Mouse (Mus musculus): Measurements from ENCODE around the gene Igf1r. TPM values are rescaled to one million over a fixed set of nuclear protein-coding genes. Genes with fewer than 3 reads are reported as not detected.

Igf1r gene
- total and polyA plus RNA-seq, 2 experiments from 2014 or later, result 12.1 to 40.3 TPM

DNA sequence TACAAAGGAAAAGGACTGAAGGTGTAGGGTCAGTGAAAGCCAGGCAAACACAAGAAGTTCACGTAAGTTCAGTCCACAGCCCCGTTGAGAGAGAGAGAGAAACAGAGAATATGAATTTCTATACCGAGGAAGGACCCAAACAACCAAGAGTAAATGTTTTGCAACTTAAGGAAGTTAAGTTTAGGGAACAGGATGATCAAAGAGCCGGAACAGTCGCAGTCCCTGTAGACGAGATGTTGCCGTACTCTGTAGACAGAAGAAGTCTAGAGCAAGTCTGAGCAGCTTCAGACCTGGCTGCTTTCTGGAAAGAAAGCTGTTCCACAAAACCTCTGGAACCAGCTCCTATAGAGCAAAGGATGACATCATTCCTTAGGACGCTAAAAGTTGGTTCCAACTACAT lies 160.0 kb downstream of the Igf1r start:
- 86% methylated on average over 8 of the region's 8 CpGs for WGBS
- no peak for TF ChIP-seq CTCF (IDR thresholded peaks at IDR 0.05)
- Histone ChIP-seq H3K4me1 (ENCODE audit: insufficient read depth, low read length) (no peaks in the 10 kb centered on the region), H3K4me2 (ENCODE audit: low read depth, low read length, poor library complexity, severe bottlenecking) (no peak overlapping the region), H3K27ac (ENCODE audit: low read depth, low read length) (no peak overlapping the region), H3K9me3 (ENCODE audit: low read length) (no peaks in the 10 kb centered on the region), H3K36me3 (ENCODE audit: insufficient read depth, low read length) (peaks cover 3% of the 10 kb centered on the region; the same call in 1 of the 2 replicates), H3K4me3 (ENCODE audit: low read depth, low read length) (no peak overlapping the region), H3K9ac (replicated peaks; ENCODE audit: low read length, poor library complexity, severe bottlenecking) (no peak overlapping the region), H3K27me3 (ENCODE audit: insufficient read depth, low read length) (no peaks in the 10 kb centered on the region)
- DNase-seq (ENCODE audit: low spot score) (no peak), ATAC-seq (ENCODE audit: low FRiP score) (no peak)

DNA sequence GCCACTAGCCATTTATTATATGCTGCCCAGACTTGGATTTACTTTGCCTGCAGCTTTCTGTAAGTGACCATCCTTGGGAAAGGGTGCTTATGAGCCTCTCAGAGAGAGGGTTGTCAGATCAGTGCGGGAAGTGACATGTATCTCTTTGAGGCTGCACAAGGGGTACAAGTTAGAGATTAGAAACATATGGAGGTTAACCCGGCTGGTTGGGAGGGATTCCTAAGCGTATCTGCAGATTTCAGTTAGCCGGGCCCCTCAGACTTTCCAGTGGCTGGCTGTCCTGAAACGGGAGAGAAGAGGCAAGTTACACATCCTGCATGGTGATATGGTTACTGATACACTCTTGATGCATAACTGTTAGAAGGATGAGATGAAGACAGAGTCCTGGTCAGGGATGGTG lies 161.7 kb downstream of the Igf1r start:
- Histone ChIP-seq H3K9me3 (ENCODE audit: low read length) (no peaks in the 10 kb centered on the region), H3K4me1 (ENCODE audit: insufficient read depth, low read length) (no peaks in the 10 kb centered on the region), H3K27me3 (ENCODE audit: insufficient read depth, low read length) (no peaks in the 10 kb centered on the region), H3K4me3 (ENCODE audit: low read depth, low read length) (no peak overlapping the region), H3K4me2 (ENCODE audit: low read depth, low read length, poor library complexity, severe bottlenecking) (no peak overlapping the region), H3K36me3 (ENCODE audit: insufficient read depth, low read length) (peaks cover 3% of the 10 kb centered on the region; the same call in 1 of the 2 replicates), H3K9ac (replicated peaks; ENCODE audit: low read length, poor library complexity, severe bottlenecking) (no peak overlapping the region), H3K27ac (ENCODE audit: low read depth, low read length) (no peak overlapping the region)
- WGBS, result 74% methylated on average over 5 of the region's 5 CpGs
- ATAC-seq (ENCODE audit: low FRiP score) (no peak), DNase-seq (ENCODE audit: low spot score) (no peak)
- no peak for TF ChIP-seq CTCF (IDR thresholded peaks at IDR 0.05)

DNA sequence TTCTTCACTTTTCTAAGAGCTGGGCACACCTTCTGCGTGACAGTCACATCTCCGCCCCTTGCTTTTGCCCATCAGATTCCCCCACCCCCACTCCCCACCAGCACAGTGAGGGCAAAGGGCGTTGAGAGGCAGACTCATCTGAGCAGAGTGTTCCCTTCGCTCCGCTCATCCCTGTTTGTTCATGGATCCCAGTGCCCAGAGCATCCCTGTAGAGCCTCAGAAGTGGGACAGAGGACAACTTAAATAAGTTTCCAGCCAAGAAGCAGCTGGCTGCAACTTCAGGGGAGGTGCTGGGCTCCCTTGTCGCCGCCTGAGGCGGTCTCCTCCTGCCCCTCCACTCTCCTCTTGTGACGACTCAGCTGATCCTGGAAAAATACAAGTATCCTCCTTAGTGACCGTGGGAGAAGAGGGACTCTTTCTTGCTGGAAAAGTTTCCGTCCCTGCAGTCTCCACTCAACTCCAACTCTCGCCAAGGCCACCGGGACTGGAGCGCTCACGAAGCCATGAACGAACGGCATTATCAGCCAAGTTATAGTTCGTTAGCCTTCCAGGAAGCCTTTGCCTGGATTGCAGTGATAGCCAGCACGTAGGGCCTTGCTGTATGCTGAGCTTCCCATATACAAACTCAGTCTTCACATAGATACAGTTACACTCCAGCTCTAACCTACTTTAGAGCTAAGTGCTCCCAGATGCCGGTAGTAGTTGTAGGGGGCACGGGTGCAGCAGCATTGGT lies 162.5 kb downstream of the Igf1r start:
- no peak for TF ChIP-seq CTCF (IDR thresholded peaks at IDR 0.05)
- ATAC-seq (ENCODE audit: low FRiP score) (no peak), DNase-seq (ENCODE audit: low spot score) (no peak)
- Histone ChIP-seq H3K27me3 (ENCODE audit: insufficient read depth, low read length) (no peaks in the 10 kb centered on the region), H3K27ac (ENCODE audit: low read depth, low read length) (no peak overlapping the region), H3K4me2 (ENCODE audit: low read depth, low read length, poor library complexity, severe bottlenecking) (no peak overlapping the region), H3K4me1 (ENCODE audit: insufficient read depth, low read length) (no peaks in the 10 kb centered on the region), H3K9me3 (ENCODE audit: low read length) (no peaks in the 10 kb centered on the region), H3K4me3 (ENCODE audit: low read depth, low read length) (no peak overlapping the region), H3K36me3 (ENCODE audit: insufficient read depth, low read length) (peaks cover 3% of the 10 kb centered on the region; the same call in 1 of the 2 replicates), H3K9ac (replicated peaks; ENCODE audit: low read length, poor library complexity, severe bottlenecking) (no peak overlapping the region)
- WGBS, result 77% methylated on average over 21 of the region's 21 CpGs

DNA sequence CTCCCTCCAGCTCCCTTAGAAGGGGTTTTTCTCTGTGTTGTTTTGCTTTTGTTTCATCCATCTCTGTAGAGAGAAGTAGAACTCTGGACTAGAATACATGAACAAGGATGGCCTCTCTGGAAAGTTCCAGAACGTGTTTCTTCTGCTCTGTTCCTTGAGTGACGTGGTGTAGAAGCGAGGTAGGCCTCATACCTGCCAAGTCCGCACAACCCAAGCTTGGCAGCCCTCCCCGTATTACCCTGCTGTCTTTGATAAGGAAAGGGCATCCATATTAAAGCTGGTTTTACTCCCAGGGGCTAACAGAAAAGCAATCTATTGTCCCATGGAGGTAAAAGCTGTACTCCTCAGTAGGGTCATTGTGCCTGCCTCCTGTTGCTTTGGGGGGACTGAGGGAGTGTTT lies 164.9 kb downstream of the Igf1r start:
- Histone ChIP-seq H3K4me3 (ENCODE audit: low read depth, low read length) (no peak overlapping the region), H3K36me3 (ENCODE audit: insufficient read depth, low read length) (peaks cover 3% of the 10 kb centered on the region; the same call in 1 of the 2 replicates), H3K27ac (ENCODE audit: low read depth, low read length) (no peak overlapping the region), H3K4me2 (ENCODE audit: low read depth, low read length, poor library complexity, severe bottlenecking) (no peak overlapping the region), H3K9ac (replicated peaks; ENCODE audit: low read length, poor library complexity, severe bottlenecking) (no peak overlapping the region), H3K27me3 (ENCODE audit: insufficient read depth, low read length) (no peaks in the 10 kb centered on the region), H3K9me3 (ENCODE audit: low read length) (no peaks in the 10 kb centered on the region), H3K4me1 (ENCODE audit: insufficient read depth, low read length) (no peaks in the 10 kb centered on the region)
- DNase-seq (ENCODE audit: low spot score) (no peak), ATAC-seq (ENCODE audit: low FRiP score) (no peak)
- TF ChIP-seq CTCF (IDR thresholded peaks at IDR 0.05), result no peak
- 64% methylated on average over 5 of the region's 5 CpGs for WGBS

DNA sequence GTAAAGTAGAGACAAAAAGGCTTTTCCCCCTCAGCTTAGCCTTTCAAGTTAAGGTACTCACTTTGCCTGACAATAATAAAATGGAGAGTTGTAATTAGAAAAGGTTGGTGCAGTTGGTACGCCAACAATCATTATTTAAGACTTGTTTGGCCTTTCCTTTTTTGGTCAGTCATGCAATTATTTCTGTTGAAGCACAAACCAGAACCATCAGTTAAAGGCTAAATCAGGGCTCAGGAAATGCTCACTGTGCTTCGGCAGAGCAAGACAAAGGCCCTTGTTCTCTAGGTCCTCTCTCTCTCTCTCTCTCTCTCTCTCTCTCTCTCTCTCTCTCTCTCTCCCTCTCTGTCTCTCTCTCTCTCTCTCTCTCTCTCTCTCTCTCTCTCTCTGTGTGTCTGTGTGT lies 165.4 kb downstream of the Igf1r start:
- H3K9me3 ChIP-seq (ENCODE audit: low read length), result no peaks in the 10 kb centered on the region
- no peak overlapping the region for H3K4me2 ChIP-seq (ENCODE audit: low read depth, low read length, poor library complexity, severe bottlenecking)
- ATAC-seq (ENCODE audit: low FRiP score) (no peak), DNase-seq (ENCODE audit: low spot score) (no peak)
- peaks cover 3% of the 10 kb centered on the region; the same call in 1 of the 2 replicates for H3K36me3 ChIP-seq (ENCODE audit: insufficient read depth, low read length)
- H3K27me3 ChIP-seq (ENCODE audit: insufficient read depth, low read length), result no peaks in the 10 kb centered on the region
- no peak overlapping the region for H3K9ac ChIP-seq (replicated peaks; ENCODE audit: low read length, poor library complexity, severe bottlenecking)
- H3K27ac ChIP-seq (ENCODE audit: low read depth, low read length), result no peak overlapping the region
- H3K4me3 ChIP-seq (ENCODE audit: low read depth, low read length), result no peak overlapping the region
- no peak for TF ChIP-seq CTCF (IDR thresholded peaks at IDR 0.05)
- 47% methylated on average over 2 of the region's 2 CpGs for WGBS
- no peaks in the 10 kb centered on the region for H3K4me1 ChIP-seq (ENCODE audit: insufficient read depth, low read length)

DNA sequence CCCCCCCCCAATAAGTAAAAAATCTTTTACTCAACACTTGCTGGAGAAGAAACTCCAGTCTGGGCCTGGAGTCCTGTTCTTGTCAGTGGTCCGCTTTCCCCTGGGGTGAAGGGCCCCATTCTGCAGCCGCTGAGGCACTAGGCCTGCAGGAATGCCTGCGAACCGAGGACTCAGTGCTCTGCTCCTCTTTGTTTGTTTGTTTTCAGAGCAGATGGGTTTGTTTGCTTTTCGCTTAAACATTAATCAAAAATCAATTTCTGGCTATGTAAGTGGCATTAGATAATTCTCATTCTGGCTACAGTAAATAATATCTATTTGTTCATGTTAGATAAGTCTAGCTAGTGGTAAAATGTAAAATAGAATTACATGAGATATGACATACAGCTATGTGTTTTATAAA lies 167.0 kb downstream of the Igf1r start:
- Histone ChIP-seq H3K9me3 (ENCODE audit: low read length) (no peaks in the 10 kb centered on the region), H3K9ac (replicated peaks; ENCODE audit: low read length, poor library complexity, severe bottlenecking) (no peak overlapping the region), H3K4me1 (ENCODE audit: insufficient read depth, low read length) (no peaks in the 10 kb centered on the region), H3K36me3 (ENCODE audit: insufficient read depth, low read length) (peaks cover 3% of the 10 kb centered on the region; the same call in 1 of the 2 replicates), H3K27me3 (ENCODE audit: insufficient read depth, low read length) (no peaks in the 10 kb centered on the region), H3K4me2 (ENCODE audit: low read depth, low read length, poor library complexity, severe bottlenecking) (no peak overlapping the region), H3K27ac (ENCODE audit: low read depth, low read length) (no peak overlapping the region), H3K4me3 (ENCODE audit: low read depth, low read length) (no peak overlapping the region)
- ATAC-seq (ENCODE audit: low FRiP score) (no peak), DNase-seq (ENCODE audit: low spot score) (no peak)
- no peak for TF ChIP-seq CTCF (IDR thresholded peaks at IDR 0.05)
- 70% methylated on average over 5 of the region's 5 CpGs for WGBS
